Mouse (Mus musculus): ENCODE measurements at regions not wholly inside any gene's neighbourhood (a gene's known extent, or its start where the extent isn't known, plus 50 kb on each side); places are given as distances from the start of the nearest gene placed in this dataset.

DNA sequence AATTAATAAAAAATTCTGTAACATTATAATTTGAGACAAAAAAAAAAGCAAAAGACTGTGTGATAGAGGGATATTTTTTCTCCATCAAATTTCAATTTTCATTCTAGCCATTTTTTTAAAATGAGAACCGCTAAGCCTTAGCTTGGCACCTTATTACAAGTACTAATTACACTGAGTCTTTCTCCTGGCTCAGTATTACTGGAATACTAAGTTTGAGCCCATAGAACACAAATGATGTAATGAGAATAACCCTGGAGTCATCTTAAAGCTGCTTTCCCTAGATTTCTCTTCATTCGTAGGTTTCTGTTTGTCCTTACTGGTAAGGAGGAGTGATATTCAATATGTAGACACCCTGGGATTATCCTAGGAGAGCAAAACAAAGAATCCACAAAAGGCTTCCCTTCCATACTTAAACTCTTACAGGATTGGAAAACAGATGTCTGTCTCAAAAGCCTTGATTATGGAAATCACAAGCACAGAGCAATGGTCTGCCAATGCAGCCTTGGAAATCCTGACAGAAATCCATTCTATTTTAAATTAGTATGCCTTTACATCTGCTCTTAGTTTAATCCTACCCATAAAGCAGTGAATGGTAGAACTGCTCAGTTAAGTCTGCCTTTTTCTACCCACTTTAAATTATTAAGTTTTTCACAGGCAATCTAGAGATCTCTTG is 958.3 kb upstream of the Celf2 start:
- no peaks in the 10 kb centered on the region for H3K36me3 ChIP-seq (replicated peaks; ENCODE audit: control insufficient read depth, insufficient read depth, low read depth, low read length)
- ATAC-seq (replicated peaks; ENCODE audit: insufficient number of reproducible peaks, low FRiP score, low TSS enrichment, low read depth) (no peak), DNase-seq (ENCODE audit: low spot score) (no peak)
- H3K4me3 ChIP-seq (ENCODE audit: low read depth, low read length): no peak overlapping the region
- H3K9ac ChIP-seq (replicated peaks; ENCODE audit: low read length): no peak overlapping the region
- H3K4me2 ChIP-seq (ENCODE audit: low read depth, low read length): no peak overlapping the region
- WGBS: 75% methylated on average over 2 of the region's 2 CpGs
- no peaks in the 10 kb centered on the region for H3K27me3 ChIP-seq (ENCODE audit: control insufficient read depth, insufficient read depth, low read length)
- no peaks in the 10 kb centered on the region for H3K9me3 ChIP-seq (replicated peaks; ENCODE audit: control insufficient read depth, low read length)
- no peaks in the 10 kb centered on the region for H3K4me1 ChIP-seq (ENCODE audit: control insufficient read depth, insufficient read depth, low read length)
- no peak overlapping the region for H3K27ac ChIP-seq (replicated peaks; ENCODE audit: low read depth, low read length)

DNA sequence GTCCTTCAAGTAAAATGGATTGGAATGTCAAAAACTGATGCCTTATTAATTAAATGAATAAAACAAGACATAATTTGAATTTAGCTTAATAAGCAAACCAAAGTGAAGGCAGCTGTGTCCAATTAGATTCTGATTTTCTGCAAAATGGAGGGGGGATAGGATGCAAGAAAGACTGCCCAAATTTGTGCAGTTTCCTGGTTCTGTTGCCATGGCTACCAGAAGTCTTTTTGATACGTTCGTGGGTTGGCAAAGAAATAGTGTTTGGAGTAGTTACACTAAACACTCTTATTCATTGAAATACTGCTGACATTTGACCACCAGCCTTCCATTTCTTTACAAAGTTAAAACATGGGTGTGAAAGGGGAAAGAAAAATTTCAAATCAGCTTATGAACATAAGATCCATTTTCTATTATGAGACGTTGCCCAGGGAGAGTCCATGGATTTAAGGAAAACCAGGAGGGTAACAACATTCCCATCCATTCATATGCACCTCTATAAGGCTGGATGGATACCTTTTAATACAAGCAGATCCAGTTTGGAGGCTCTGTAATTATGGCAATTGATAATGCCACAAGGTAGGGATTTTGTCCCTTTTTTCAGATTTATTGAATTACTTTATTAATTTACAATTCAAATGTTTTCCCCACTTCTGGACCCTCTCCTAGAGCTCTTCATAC is 943.3 kb upstream of the Celf2 start:
- Histone ChIP-seq H3K27ac (replicated peaks; ENCODE audit: low read depth, low read length) (no peak overlapping the region), H3K27me3 (ENCODE audit: control insufficient read depth, insufficient read depth, low read length) (no peaks in the 10 kb centered on the region), H3K9ac (replicated peaks; ENCODE audit: low read length) (no peak overlapping the region), H3K4me1 (ENCODE audit: control insufficient read depth, insufficient read depth, low read length) (no peaks in the 10 kb centered on the region), H3K4me2 (ENCODE audit: low read depth, low read length) (no peak overlapping the region), H3K4me3 (ENCODE audit: low read depth, low read length) (no peak overlapping the region), H3K9me3 (replicated peaks; ENCODE audit: control insufficient read depth, low read length) (no peaks in the 10 kb centered on the region), H3K36me3 (replicated peaks; ENCODE audit: control insufficient read depth, insufficient read depth, low read depth, low read length) (no peaks in the 10 kb centered on the region)
- WGBS: 50% methylated on average over 3 of the region's 3 CpGs
- ATAC-seq (replicated peaks; ENCODE audit: insufficient number of reproducible peaks, low FRiP score, low TSS enrichment, low read depth) (no peak), DNase-seq (ENCODE audit: low spot score) (peak; percentile 38)

DNA sequence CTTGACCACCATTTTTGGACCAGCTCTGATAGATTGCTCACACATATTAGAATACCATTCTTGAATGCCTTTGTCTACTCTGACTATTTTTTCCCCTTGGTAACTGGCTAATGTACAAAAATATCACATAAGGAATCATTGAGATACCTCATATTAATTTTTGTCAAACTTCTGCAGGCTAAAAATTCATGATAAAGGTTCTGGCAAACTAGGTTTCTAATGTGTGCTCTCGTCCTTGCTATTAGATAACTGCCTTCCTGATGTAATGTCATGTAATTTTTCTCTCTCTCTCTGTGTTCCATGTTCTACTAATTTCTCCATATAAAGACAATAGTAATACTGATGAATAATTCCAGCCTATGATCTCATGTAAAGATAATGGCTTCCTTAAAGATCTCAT is 931.9 kb upstream of the Celf2 start:
- H3K4me1 ChIP-seq (ENCODE audit: control insufficient read depth, insufficient read depth, low read length): no peaks in the 10 kb centered on the region
- WGBS: 71% methylated on average over 1 of the region's 1 CpGs

DNA sequence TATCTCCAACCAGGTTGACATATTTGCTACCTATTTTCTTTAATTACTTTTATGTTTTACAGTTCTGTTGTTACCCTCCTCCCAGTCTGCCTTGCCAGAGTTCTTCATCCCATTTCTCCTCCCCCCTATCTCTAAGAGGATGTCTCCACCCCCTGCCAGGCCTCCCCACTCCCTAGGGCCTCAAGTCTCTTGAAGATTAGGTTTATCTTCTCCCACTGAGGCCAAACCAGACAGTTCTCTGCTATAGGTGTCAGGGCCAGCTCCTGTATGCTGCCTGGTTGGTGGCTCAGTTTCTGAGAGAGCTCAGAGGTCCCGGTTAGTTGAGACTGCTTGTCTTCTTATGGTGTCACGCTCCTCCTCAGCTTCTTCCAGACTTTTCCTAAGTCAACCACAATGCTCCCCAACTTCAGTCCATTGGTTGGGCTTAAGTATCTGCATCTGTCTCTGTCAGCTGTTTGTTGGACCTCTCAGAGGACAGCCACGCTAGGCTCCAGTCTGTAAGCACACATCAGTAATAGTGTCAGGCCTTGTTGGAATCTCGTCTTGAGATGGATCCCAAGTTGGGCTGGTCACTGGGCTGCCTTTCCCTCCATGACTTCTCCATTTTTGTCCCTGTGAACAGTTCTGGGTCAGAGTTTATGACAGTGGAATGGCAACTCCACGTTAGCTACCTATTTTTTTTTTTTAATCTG is 920.4 kb upstream of the Celf2 start:
- H3K9me3 ChIP-seq (replicated peaks; ENCODE audit: control insufficient read depth, low read length): no peaks in the 10 kb centered on the region
- H3K9ac ChIP-seq (replicated peaks; ENCODE audit: low read length): no peak overlapping the region
- ATAC-seq (replicated peaks; ENCODE audit: insufficient number of reproducible peaks, low FRiP score, low TSS enrichment, low read depth): no peak
- no peak overlapping the region for H3K4me2 ChIP-seq (ENCODE audit: low read depth, low read length)
- no peaks in the 10 kb centered on the region for H3K36me3 ChIP-seq (replicated peaks; ENCODE audit: control insufficient read depth, insufficient read depth, low read depth, low read length)
- no peak overlapping the region for H3K27ac ChIP-seq (replicated peaks; ENCODE audit: low read depth, low read length)
- no peak for DNase-seq (ENCODE audit: low spot score)
- WGBS: 81% methylated on average over 5 of the region's 5 CpGs
- no peak overlapping the region for H3K4me3 ChIP-seq (ENCODE audit: low read depth, low read length)
- H3K27me3 ChIP-seq (ENCODE audit: control insufficient read depth, insufficient read depth, low read length): no peaks in the 10 kb centered on the region
- no peaks in the 10 kb centered on the region for H3K4me1 ChIP-seq (ENCODE audit: control insufficient read depth, insufficient read depth, low read length)

More for the DNA sequence above, 931.9 kb upstream of the Celf2 start:
- Histone ChIP-seq H3K4me3 (ENCODE audit: low read depth, low read length) (no peak overlapping the region), H3K27me3 (ENCODE audit: control insufficient read depth, insufficient read depth, low read length) (no peaks in the 10 kb centered on the region), H3K9ac (replicated peaks; ENCODE audit: low read length) (no peak overlapping the region), H3K4me2 (ENCODE audit: low read depth, low read length) (no peak overlapping the region), H3K9me3 (replicated peaks; ENCODE audit: control insufficient read depth, low read length) (no peaks in the 10 kb centered on the region), H3K36me3 (replicated peaks; ENCODE audit: control insufficient read depth, insufficient read depth, low read depth, low read length) (no peaks in the 10 kb centered on the region), H3K27ac (replicated peaks; ENCODE audit: low read depth, low read length) (no peak overlapping the region)
- DNase-seq (ENCODE audit: low spot score) (no peak), ATAC-seq (replicated peaks; ENCODE audit: insufficient number of reproducible peaks, low FRiP score, low TSS enrichment, low read depth) (no peak)

DNA sequence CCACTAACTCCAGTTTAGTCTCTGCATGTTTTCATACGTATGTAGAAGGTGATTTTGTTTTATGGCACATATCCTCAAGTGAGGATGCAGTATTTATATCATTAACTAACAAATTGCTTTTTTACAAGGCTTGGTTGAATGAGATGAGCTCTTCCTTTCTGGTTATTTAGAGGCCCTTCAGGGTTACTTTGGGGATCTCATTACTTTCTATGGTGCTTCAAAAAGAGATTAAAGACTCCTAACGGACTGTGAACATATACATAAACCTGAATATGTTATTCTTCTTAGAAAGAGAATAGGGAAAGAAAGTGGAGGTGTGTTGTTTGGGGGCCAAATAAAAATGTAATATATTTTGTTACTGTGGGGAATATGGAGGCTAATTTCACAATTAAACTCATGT is 918.8 kb upstream of the Celf2 start:
- H3K27me3 ChIP-seq (ENCODE audit: control insufficient read depth, insufficient read depth, low read length): no peaks in the 10 kb centered on the region
- H3K36me3 ChIP-seq (replicated peaks; ENCODE audit: control insufficient read depth, insufficient read depth, low read depth, low read length): no peaks in the 10 kb centered on the region
- WGBS: 73% methylated on average over 2 of the region's 2 CpGs
- H3K27ac ChIP-seq (replicated peaks; ENCODE audit: low read depth, low read length): no peak overlapping the region
- DNase-seq (ENCODE audit: low spot score) (no peak), ATAC-seq (replicated peaks; ENCODE audit: insufficient number of reproducible peaks, low FRiP score, low TSS enrichment, low read depth) (no peak)
- no peaks in the 10 kb centered on the region for H3K9me3 ChIP-seq (replicated peaks; ENCODE audit: control insufficient read depth, low read length)
- H3K4me1 ChIP-seq (ENCODE audit: control insufficient read depth, insufficient read depth, low read length): no peaks in the 10 kb centered on the region
- no peak overlapping the region for H3K9ac ChIP-seq (replicated peaks; ENCODE audit: low read length)
- H3K4me2 ChIP-seq (ENCODE audit: low read depth, low read length): no peak overlapping the region
- H3K4me3 ChIP-seq (ENCODE audit: low read depth, low read length): no peak overlapping the region

DNA sequence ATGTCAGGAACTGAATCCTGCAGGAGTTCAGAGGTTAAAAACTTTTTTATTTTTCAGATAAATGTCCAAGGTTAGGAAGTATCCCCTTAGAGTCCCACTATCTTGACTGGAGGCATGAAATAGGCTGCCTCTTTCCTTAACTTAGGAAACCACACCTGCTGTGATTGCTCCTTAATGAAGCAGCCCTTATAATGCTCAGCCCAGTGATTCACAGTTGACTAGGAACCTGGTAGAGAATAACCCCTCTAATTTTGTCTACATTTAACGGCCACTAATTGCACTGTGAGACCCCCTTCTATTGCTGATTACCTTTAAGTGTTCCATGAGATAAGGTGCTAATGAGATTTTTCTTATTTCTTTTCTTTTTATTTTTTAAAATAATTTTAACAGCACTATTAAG is 918.4 kb upstream of the Celf2 start:
- Histone ChIP-seq H3K9me3 (replicated peaks; ENCODE audit: control insufficient read depth, low read length) (no peaks in the 10 kb centered on the region), H3K36me3 (replicated peaks; ENCODE audit: control insufficient read depth, insufficient read depth, low read depth, low read length) (no peaks in the 10 kb centered on the region), H3K27ac (replicated peaks; ENCODE audit: low read depth, low read length) (no peak overlapping the region), H3K27me3 (ENCODE audit: control insufficient read depth, insufficient read depth, low read length) (no peaks in the 10 kb centered on the region), H3K4me1 (ENCODE audit: control insufficient read depth, insufficient read depth, low read length) (no peaks in the 10 kb centered on the region), H3K9ac (replicated peaks; ENCODE audit: low read length) (no peak overlapping the region), H3K4me3 (ENCODE audit: low read depth, low read length) (no peak overlapping the region), H3K4me2 (ENCODE audit: low read depth, low read length) (no peak overlapping the region)
- ATAC-seq (replicated peaks; ENCODE audit: insufficient number of reproducible peaks, low FRiP score, low TSS enrichment, low read depth) (no peak), DNase-seq (ENCODE audit: low spot score) (no peak)
- WGBS: 78% methylated on average over 1 of the region's 1 CpGs

DNA sequence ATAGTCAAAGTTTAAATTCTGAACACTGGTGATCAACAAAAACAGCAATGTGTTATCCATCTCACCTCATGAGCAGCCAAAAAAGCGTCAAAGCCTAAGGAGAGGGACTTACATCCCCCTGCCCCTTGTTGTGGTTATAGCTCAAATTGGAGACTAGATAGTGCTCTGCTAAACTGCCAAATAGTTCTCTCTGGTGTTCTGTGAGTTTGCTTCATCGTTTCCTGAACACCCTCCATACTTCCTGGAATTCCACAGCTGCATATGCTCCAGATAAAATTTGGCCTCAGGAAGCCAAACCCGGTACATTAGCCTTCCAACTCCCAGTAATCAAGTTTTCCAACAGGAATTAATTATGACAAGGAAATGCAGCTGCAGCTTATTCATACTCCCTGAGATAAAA is 906.6 kb upstream of the Celf2 start:
- Histone ChIP-seq H3K9ac (replicated peaks; ENCODE audit: low read length) (no peak overlapping the region), H3K4me2 (ENCODE audit: low read depth, low read length) (no peak overlapping the region), H3K9me3 (replicated peaks; ENCODE audit: control insufficient read depth, low read length) (no peaks in the 10 kb centered on the region), H3K27ac (replicated peaks; ENCODE audit: low read depth, low read length) (no peak overlapping the region), H3K4me1 (ENCODE audit: control insufficient read depth, insufficient read depth, low read length) (no peaks in the 10 kb centered on the region), H3K36me3 (replicated peaks; ENCODE audit: control insufficient read depth, insufficient read depth, low read depth, low read length) (no peaks in the 10 kb centered on the region), H3K27me3 (ENCODE audit: control insufficient read depth, insufficient read depth, low read length) (no peaks in the 10 kb centered on the region), H3K4me3 (ENCODE audit: low read depth, low read length) (no peak overlapping the region)
- ATAC-seq (replicated peaks; ENCODE audit: insufficient number of reproducible peaks, low FRiP score, low TSS enrichment, low read depth): no peak
- 56% methylated on average over 3 of the region's 3 CpGs for WGBS
- peak; percentile 4 for DNase-seq (ENCODE audit: low spot score)

DNA sequence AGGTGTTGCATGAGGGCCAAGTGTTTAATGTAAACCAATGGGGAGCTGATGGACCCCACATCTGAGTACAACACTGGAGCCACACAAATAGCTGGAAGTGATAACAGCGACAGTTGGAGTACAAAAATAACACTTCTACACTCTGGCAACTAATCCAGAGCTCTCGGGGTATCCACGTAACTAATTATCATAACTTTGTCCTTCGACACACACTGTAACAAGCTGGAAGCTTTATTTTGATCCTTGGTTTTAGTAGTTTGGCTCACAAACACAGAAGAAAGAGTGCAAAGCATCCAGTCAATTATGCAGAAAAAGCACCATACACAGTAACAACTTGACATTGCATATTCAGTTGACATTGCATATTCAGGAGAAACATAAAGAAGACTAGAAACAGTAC is 884.8 kb upstream of the Celf2 start:
- WGBS: 91% methylated on average over 4 of the region's 4 CpGs
- H3K9ac ChIP-seq (replicated peaks; ENCODE audit: low read length): no peak overlapping the region
- no peaks in the 10 kb centered on the region for H3K36me3 ChIP-seq (replicated peaks; ENCODE audit: control insufficient read depth, insufficient read depth, low read depth, low read length)
- ATAC-seq (replicated peaks; ENCODE audit: insufficient number of reproducible peaks, low FRiP score, low TSS enrichment, low read depth): no peak
- H3K4me3 ChIP-seq (ENCODE audit: low read depth, low read length): no peak overlapping the region
- no peak overlapping the region for H3K27ac ChIP-seq (replicated peaks; ENCODE audit: low read depth, low read length)
- H3K9me3 ChIP-seq (replicated peaks; ENCODE audit: control insufficient read depth, low read length): no peaks in the 10 kb centered on the region
- no peak overlapping the region for H3K4me2 ChIP-seq (ENCODE audit: low read depth, low read length)
- no peaks in the 10 kb centered on the region for H3K4me1 ChIP-seq (ENCODE audit: control insufficient read depth, insufficient read depth, low read length)
- no peak for DNase-seq (ENCODE audit: low spot score)
- no peaks in the 10 kb centered on the region for H3K27me3 ChIP-seq (ENCODE audit: control insufficient read depth, insufficient read depth, low read length)
